Mouse (Mus musculus): ENCODE data around the gene Tbl1x.

DNA sequence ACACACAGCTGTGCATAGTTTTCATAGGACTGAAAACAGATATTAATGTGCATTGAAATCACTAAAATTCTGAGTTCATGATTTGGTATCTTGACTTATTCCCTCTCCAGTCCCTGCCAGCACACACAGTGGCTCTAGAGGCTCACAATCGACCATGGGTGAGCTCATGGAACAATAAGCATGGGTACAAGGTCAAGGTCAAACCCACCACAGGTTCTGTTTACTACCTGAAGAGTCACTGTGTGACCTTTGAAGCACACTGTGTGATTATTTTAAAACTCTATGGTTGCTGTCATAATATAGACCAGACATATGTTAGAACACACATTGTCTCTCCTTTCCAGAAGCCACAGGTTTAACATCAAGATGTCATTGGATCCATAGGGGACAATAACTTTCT lies 96.7 kb downstream of the Tbl1x start:
- TF ChIP-seq POLR2A (IDR thresholded peaks at IDR 0.05; ENCODE audit: insufficient read depth, low read length) (no peak), CTCF (IDR thresholded peaks at IDR 0.05; ENCODE audit: low read depth, low read length) (no peak)
